Mouse (Mus musculus) cerebral cortex, adult 2 months (tissue): ENCODE data around the gene Mical1.

Source experiments
- WGBS: fragments of 180-500 bp; shearing (Covaris S2); methylation state at CpG from one replicate; pipeline ENCODE4 v1.1.7; 2018; 5-methylcytosine and 5-hydroxymethylcytosine counted together

The Mical1 gene

GRCm38 (mm10) chr10:41477278-41478181 is 1.4 kb downstream of the Mical1 start:
- 13% methylated on average over 20 of the region's 20 CpGs for WGBS

DNA sequence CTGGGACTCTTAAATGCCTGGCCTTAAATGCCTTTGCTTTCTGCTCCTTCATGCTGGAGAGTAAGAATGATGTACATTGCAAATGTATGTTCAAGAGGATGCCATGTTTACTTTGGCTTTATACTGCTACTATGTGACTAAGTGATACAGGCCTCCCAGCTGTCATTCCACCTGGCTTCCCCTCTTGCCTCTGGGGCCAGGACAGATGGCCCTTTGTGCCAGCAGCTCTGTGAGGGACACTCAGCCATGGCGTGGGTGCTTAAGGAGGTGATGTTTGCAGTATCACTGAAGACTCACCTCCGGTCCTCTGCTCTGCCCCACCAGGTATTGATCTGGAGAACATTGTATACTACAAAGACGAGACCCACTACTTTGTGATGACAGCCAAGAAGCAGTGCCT is 3.8 kb downstream of the Mical1 start:
- 86% methylated on average over 3 of the region's 3 CpGs for WGBS

DNA sequence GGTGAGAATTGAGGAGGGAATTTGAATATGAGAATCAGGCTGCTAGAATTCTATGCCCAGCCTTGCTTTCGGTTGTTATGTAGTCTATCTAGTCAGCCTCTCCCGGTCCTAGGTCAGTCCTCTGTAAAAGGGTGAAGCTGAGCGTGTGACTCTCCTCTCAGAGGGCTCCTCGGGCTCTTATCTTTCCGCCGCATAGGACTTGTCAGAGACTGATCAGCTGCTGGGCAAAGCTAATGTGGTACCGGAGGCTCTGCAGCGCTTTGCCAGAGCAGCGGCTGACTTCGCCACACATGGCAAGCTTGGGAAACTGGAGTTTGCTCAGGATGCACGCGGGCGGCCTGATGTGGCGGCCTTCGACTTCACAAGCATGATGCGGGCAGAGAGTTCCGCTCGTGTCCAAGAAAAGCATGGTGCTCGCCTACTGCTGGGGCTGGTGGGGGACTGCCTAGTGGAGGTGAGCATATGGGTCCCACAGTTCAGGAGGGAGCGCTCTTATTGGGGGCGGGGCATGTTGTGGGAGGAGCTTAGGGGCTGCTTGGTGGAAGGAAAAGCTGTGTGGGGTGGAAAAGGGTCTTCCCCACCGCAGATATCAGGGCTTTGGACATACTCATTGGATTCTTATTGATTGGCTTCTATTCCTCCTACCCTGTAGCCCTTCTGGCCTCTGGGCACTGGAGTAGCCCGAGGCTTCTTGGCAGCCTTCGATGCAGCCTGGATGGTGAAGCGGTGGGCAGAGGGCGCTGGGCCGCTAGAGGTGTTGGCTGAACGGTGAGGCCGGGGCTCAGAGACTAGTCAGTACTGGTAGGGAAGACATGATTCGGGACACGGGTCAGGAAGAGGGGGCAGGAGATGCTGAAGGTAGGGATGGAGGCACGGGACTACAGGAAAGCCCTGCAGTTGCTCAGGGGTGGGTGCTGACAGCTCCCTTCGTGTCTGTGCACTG is 5.1 kb downstream of the Mical1 start:
- 80% methylated on average over 33 of the region's 33 CpGs for WGBS

- 75% methylated on average over 7 of the region's 7 CpGs for WGBS
These were observed 6.3 kb downstream of the Mical1 start for GRCm38 (mm10) chr10:41482446-41482845.

DNA sequence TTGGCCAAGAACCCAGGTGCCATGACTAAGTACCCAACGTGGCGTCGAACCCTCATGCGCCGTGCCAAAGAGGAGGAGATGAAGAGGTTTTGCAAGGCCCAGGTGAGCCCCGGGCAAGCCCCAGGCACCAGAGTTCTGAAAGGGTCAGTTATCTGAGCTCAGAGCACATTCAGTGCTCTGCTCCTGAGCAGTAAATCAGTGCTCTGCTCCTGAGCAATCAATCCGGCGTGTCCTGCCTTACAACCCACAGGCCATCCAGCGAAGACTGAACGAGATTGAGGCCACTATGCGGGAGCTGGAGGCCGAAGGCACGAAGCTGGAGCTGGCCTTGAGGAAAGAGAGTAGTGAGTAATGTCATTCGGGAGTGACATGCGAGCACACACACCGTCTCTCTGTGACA is 9.7 kb downstream of the Mical1 start:
- 96% methylated on average over 16 of the region's 16 CpGs for WGBS

DNA sequence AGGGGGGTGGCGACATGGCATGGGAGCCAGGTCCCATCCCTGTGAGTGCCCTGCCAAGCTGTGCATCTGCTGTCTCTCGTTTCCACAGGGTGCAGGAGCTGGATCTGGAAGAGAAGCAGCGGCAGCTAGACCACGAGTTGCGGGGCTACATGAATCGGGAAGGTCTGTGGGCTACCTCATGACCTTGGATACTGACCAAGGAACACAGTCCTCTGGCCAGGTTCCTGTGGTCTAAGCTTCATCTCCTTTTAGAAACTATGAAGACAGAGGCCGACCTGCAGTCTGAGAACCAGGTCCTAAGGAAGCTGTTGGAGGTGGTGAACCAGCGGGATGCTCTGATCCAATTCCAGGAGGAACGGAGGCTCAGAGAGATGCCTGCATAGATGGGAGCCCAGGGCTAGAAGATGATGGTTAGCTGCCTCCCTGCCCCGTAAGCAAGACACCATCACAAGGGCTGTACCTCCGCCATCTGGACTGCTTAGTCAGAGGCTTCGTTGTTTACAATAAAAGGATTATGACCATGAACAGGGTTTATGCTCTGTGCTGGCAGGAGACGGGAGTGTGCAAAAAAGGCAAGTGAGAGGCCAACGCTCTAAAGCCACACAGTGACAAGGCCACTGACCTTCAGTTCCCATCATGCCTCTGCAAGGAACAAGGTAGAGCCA is 10.5 kb downstream of the Mical1 start:
- 75% methylated on average over 14 of the region's 14 CpGs for WGBS

DNA sequence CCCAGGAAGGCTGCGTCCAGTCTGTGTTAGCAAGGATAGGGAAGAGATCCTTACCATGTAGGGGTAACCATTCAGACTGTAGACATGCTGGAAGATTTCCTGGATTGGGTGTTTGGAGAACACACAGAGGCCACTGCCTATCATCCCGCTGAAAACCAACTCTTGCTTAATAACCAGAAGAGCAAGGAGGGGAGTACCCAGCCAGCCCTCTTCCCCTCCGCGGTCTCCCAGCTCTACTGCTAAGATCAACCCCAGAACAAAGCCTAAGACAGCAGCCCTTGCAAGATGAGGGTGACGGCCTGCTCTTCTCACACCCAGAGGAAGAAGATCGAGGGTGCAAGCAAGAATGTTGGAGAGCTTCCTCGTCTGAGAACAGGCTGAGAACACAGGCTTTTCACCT is 12.8 kb downstream of the Mical1 start:
- 50% methylated on average over 7 of the region's 7 CpGs for WGBS

- WGBS, result 43% methylated on average over 8 of the region's 8 CpGs
These were observed 13.2 kb downstream of the Mical1 start for GRCm38 (mm10) chr10:41489294-41489693.

DNA sequence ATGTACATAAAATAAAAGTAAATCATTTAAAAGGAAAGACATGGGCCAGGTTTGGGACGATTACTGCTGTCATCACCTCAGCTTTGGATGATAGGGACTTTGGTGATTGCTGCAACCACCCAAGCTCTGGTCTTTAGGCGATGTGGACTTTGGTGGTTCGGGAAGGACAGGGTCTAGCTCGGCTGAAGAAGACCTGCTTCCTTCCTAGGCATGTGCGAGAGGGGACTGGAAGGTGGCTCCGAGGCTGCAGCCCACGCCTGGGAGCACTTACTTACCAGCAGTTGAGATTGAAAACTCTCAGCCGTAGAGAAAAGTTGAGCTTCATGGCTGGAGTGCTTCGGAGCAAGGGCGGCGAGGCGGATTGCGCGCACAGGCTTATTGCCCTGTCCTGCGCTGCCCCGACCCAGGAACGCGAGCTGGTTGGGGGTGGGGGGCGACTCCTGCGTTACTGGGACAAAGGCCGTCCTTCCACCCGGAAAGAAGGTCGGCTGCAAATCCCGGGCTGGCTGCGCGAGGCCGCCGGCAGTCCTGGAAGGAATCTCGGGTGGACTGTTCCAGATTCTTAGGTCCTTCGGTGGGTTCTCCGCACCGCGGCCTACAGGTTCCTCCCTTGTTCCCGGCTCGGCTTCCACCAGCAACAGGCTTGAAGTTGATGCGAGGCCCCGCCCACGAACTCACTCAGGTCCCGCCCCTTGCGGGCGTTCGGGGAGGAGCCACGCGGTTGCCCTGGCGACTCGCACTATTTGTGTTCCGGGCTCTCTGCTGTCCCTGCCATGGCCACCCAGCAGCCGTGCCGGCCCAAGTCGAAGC is 13.8 kb downstream of the Mical1 start, which contains the start of the genes Smpd2 and Ppil6:
Gene Smpd2 (minus strand): TSS at position 662 of the 810 bp plus-strand sequence.
Gene Ppil6 (plus strand): TSS at position 732 of the 810 bp plus-strand sequence.
- WGBS, result 1% methylated on average over 50 of the region's 50 CpGs

- 1% methylated on average over 29 of the region's 29 CpGs for WGBS
These were observed 14.4 kb downstream of the Mical1 start for GRCm38 (mm10) chr10:41490518-41490873.

DNA sequence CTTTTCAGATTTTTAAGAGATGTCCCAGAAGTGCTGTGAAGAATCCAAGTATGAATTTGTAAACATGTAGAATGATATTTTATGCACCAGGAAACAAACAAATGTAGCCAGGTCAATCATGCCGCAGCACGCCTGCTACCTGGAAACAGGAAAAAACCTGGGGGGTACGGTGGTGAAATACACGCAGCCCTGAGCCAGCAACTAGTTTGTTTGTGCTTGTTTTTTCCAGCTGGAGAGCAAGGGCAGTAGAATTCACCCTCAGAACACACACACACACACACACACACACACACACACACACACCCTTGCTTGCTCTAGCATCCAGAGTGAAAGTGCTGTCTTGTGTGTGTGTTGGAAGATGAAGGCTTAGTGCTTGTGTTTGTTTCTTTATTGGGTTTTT is 15.0 kb downstream of the Mical1 start:
- 13% methylated on average over 4 of the region's 4 CpGs for WGBS

DNA sequence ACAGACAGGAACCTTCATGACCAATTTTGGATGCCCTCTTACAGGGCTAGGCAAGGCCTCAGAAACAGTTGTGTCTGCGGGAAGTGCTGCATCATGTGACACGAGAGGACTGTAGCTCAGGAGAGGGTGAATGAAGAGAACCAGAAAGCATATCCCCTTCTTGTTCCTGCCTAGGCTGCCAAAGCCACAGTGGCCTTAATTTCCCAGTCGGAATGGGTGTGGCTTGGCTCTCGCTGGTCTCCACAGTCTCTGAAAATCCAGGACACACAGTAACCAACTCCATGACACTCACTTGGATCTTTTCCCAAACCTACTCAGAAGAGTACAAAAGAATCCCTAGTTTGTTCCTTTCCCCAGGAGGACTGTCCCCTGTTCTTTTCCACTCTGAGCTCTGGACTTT is 24.8 kb downstream of the Mical1 start:
- 56% methylated on average over 4 of the region's 4 CpGs for WGBS

DNA sequence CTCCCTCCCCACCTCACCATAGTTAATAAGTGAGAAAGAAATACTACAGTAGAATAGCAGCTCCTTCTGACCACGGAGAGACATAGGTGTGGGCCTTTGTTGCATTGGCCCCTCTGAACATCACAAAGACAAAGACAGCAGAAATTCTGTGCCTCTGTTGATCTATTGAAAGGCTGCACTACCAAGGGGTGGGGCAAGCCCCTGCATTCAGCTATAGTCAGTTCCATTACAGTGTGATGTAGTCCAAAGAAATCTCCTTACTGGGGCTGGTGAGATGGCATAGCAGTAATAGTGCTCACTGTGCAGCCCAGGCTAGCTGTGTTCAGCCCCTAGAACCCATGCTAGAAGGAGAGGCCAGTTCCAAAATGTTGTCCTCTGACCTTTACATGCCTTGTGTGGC is 28.9 kb downstream of the Mical1 start:
- WGBS, result 64% methylated on average over 1 of the region's 1 CpGs

DNA sequence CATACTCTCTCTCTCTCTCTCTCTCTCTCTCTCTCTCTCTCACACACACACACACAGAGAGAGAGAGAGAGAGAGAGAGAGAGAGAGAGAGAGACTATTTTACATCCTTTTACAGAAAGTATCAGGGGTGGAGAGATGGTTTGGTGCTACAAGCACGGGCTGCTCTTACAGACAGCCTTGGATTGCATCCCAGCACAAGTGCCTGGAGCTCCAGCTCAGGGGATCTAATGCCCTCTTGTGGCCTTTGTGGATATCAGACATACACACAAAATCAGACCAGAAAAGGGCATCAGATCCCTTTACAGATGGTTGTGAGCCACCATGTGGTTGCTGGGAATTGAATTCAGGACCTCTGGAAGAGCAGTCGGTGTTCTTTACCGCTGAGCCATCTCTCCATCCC is 29.3 kb downstream of the Mical1 start:
- 20% methylated on average over 3 of the region's 3 CpGs for WGBS

- 65% methylated on average over 2 of the region's 2 CpGs for WGBS
These were observed 33.0 kb downstream of the Mical1 start for GRCm38 (mm10) chr10:41509160-41509559.

DNA sequence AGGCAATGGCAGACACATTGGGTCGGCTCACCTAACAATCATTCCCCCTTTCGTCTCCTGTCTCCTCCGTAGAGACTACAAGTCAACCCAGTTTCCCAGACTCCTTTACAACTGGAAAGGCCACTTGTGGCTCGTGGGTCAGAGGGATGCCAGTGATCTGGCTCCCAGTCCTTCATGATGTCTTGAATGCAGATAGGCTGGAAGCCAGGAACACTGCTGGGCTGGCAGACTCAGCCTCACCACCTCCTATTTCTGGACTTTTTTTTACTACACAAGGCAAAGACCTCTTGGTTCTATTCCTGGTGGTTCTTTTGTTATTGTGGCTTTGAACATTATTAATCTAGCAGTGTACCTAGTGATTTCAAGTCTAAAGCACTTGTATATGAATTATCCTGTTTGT is 38.2 kb downstream of the Mical1 start:
- WGBS, result 82% methylated on average over 4 of the region's 4 CpGs

DNA sequence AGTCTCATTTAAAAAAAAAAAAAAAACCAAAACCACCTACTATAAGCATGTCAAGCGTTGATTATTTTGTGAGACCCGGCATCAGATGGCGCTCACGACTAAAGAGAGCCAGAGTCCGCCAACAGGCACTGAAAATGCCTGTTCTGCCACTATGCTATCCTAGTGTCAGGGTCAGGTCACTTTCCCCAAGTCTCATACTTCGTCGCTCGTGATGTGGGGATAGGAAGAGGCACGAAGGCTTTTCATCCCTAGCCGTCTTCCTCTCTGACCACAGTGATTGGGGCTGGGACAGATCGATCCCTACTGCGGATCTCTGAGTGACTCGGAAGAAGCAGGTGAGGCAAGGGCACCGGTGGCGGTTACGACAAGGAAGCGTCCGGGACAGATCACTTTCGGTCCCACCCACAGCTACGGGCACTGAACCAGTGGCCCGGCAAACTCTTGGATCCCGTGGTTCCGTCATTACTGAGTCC is 42.4 kb downstream of the Mical1 start:
- under 1% methylated on average over 23 of the region's 23 CpGs for WGBS

DNA sequence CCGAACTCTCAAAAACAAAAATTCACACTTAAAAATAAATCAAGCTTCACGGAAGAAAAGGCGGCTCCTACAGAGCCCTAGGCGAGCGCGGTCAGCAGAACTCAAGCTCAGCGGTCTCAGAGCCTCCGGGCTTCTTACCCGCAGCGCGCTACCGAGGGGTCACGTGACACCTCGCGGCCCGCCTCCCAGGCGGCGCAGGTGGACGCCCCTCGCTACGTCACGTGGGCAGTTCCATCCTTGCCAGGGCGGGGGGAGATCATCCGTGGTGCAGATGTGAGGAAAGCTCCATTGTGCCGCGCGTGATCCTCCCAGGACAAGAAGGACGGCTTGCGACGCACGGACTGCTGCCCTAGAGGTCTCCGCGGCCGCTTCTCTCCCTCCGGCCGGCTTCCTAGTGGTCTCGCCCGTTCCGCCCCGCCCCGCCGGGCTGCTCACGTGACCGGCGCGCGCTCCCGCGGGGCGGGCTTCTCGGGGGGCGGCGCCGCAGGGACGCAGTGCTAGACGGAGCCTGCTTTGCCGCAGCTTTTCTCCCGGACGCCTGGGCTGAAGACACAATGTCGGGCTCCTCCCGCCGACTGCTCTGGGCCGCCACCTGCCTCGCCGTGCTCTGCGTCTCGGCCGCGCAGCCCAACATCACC is 43.0 kb downstream of the Mical1 start, which contains the start of gene Cd164:
Gene Cd164 (plus strand): TSS at position 434 of the 638 bp plus-strand sequence.
- WGBS, result under 1% methylated on average over 69 of the region's 69 CpGs

DNA sequence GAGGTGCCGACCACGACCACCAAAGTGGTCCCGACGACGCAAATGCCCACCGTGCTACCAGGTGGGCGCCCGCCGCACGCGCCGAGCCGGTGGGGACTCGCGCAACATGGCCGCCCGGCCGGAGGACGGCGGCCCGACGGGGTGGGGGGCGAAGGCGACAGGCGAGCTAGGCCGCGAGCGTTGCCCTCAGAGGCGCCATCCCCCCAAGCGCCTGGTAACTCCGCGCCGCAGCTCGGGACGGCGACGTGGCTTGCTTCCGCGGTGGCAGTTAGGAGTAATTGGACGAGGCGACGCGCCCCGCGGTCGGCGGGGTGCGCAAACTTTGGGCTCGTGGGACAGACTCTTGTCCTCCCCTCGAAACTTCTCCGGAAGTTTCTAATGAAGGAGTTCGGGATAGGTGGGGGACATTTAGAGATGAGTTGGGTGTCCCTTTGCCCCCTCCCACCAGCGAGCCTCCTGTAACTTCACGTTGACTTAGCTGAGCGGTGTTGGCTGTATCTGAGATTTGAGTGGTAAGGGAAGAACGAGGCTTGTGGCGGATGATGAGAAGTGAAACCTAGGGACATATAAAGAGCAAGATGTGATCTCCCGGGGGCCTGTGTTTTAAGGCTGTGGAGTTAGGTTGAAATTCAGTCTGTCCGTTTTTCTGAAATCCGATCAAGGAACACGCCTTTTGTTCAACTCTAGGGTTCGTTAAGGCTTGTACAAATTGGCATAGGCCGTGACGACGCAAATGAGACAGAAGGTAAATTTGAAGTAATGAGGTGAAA is 43.7 kb downstream of the Mical1 start:
- WGBS, result under 1% methylated on average over 65 of the region's 65 CpGs

DNA sequence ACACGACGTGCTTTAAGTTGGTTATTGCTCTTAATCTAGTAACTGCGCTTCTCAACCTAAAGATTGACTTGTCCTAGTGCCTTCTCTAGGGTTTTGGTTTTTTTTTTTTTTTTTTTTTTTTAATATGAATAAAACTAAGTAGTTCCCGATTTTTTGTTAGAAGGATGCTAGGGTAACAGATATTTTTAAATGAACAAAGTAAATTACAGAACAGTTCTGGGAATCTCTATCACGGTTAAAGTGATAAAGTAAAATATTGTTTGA is 44.2 kb downstream of the Mical1 start:
- WGBS, result 7% methylated on average over 5 of the region's 5 CpGs
